Mouse (Mus musculus) kidney, adult 2 months (tissue): Measurements from ENCODE around the gene Poglut1. TPM values are rescaled to one million over a fixed set of nuclear protein-coding genes. Genes with fewer than 3 reads are reported as not detected.
"Not testable (repeated sequence)": the region's sequence is repeated elsewhere in the genome, so short reads cannot be mapped to it uniquely, and the experiment has no call there.

Experiments
- DNase-seq: peaks from one replicate; pipeline ENCODE4 v3.0.0; 2021
- H3K27ac ChIP-seq: fragments of 200-500 bp; 2 replicates; pipeline ENCODE4 v1.5.1; 2012; ENCODE audit warnings: low read depth, low read length, control low read depth, inconsistent platforms; ENCODE audit not compliant: insufficient read depth
- H3K27me3 ChIP-seq: fragments of 200-500 bp; replicated peaks from 2 replicates; pipeline ENCODE4 v1.6.1; 2012; ENCODE audit warnings: mild to moderate bottlenecking, moderate library complexity, low read length, inconsistent platforms; ENCODE audit not compliant: control insufficient read depth, insufficient read depth
- H3K36me3 ChIP-seq: fragments of 200-500 bp; 2 replicates; pipeline ENCODE4 v1.6.1; 2012; ENCODE audit warnings: mild to moderate bottlenecking, moderate library complexity, low read length, inconsistent platforms; ENCODE audit not compliant: control insufficient read depth, insufficient read depth
- H3K4me1 ChIP-seq: fragments of 200-500 bp; 2 replicates; pipeline ENCODE4 v1.6.1; 2011; ENCODE audit warnings: low read length; ENCODE audit not compliant: control insufficient read depth, insufficient read depth
- H3K4me3 ChIP-seq: fragments of 200-500 bp; 2 replicates; pipeline ENCODE4 v1.5.1; 2011; ENCODE audit warnings: mild to moderate bottlenecking, low read depth, low read length, control low read depth; ENCODE audit not compliant: insufficient read depth
- CTCF ChIP-seq: fragments of 200-500 bp; conservative IDR thresholded peaks from 2 replicates; pipeline ENCODE4 v1.5.1; 2011; ENCODE audit warnings: low read depth, mild to moderate bottlenecking, control low read depth, low read length, moderate library complexity, mixed read lengths; ENCODE audit not compliant: insufficient read depth, insufficient read length
- POLR2A ChIP-seq: fragments of 200-500 bp; IDR thresholded peaks from one replicate; pipeline ENCODE4 v1.6.1; 2011; ENCODE audit warnings: low read depth, low read length, control low read depth
- WGBS: fragments of 180-500 bp; shearing (Covaris S2); methylation state at CpG from one replicate; pipeline ENCODE4 v1.1.7; 2018; 5-methylcytosine and 5-hydroxymethylcytosine counted together
- polyA plus RNA-seq: library from polyadenylated mRNA; depleted of rRNA; stranded (reverse); fragments of >200 nt; gene quantifications from 2 replicates; pipeline ENCODE4 v1.2.3, GENCODE M21; 2012

The Poglut1 gene
- polyA plus RNA-seq, 1 experiment = 26.2 TPM

- no peak for TF ChIP-seq CTCF
- no peak for TF ChIP-seq POLR2A
- Histone ChIP-seq H3K36me3 (no peaks in the 10 kb centered on the region), H3K4me3 (peak overlapping the region; percentile 38), H3K4me1 (no peaks in the 10 kb centered on the region), H3K27me3 (no peaks in the 10 kb centered on the region), H3K27ac (no peak overlapping the region)
- 20% methylated on average over 42 of the region's 42 CpGs for WGBS
- DNase-seq = no peak
Measured at GRCm38 (mm10) chr16:38483582-38484309, 66.3 kb downstream of the Poglut1 start.

- DNase-seq = peak; percentile 48
- peak; percentile 40; the same call in 1 of the 2 replicates for TF ChIP-seq CTCF
- TF ChIP-seq POLR2A = no peak
Measured at GRCm38 (mm10) chr16:38482780-38483562, 67.1 kb downstream of the Poglut1 start.

GRCm38 (mm10) chr16:38481327-38481726, 68.7 kb downstream of the Poglut1 start:
- no peaks in the 10 kb centered on the region for H3K36me3 ChIP-seq
- H3K27ac ChIP-seq = no peak overlapping the region
- DNase-seq = no peak
- no peak overlapping the region for H3K4me3 ChIP-seq
- no peaks in the 10 kb centered on the region for H3K27me3 ChIP-seq
- 0 out of 2 replicates have a peak, but pooled peaks cover under 1% of the 10 kb centered on the region for H3K4me1 ChIP-seq
- WGBS = 87% methylated on average over 4 of the region's 4 CpGs
- TF ChIP-seq CTCF (no peak), POLR2A (no peak)

More at GRCm38 (mm10) chr16:38482780-38483562, 67.1 kb downstream of the Poglut1 start:
- H3K27me3 ChIP-seq = no peaks in the 10 kb centered on the region
- peak overlapping the region; percentile 38 for H3K4me3 ChIP-seq
- H3K27ac ChIP-seq = no peak overlapping the region
- H3K36me3 ChIP-seq = no peaks in the 10 kb centered on the region
- H3K4me1 ChIP-seq = no peaks in the 10 kb centered on the region
- WGBS = 17% methylated on average over 32 of the region's 32 CpGs

- 98% methylated on average over 3 of the region's 3 CpGs for WGBS
- H3K4me1 ChIP-seq = 0 out of 2 replicates have a peak, but pooled peaks cover 3% of the 10 kb centered on the region
- H3K27ac ChIP-seq = no peak overlapping the region
- no peak overlapping the region for H3K4me3 ChIP-seq
- no peak for DNase-seq
- H3K36me3 ChIP-seq = no peaks in the 10 kb centered on the region
- H3K27me3 ChIP-seq = no peaks in the 10 kb centered on the region
- no peak for TF ChIP-seq POLR2A
- no peak for TF ChIP-seq CTCF
Measured at GRCm38 (mm10) chr16:38478296-38478695, 71.8 kb downstream of the Poglut1 start.

- H3K27me3 ChIP-seq, H3K4me1 ChIP-seq, H3K36me3 ChIP-seq, DNase-seq, H3K27ac ChIP-seq: not testable (repeated sequence)
- peak overlapping the region; percentile 48; the same call in 1 of the 2 replicates for H3K4me3 ChIP-seq
- 49% methylated on average over 14 of the region's 14 CpGs for WGBS
Measured at GRCm38 (mm10) chr16:38477241-38477608, 72.8 kb downstream of the Poglut1 start.

GRCm38 (mm10) chr16:38476312-38477240, 73.5 kb downstream of the Poglut1 start:
- no peak for TF ChIP-seq POLR2A
- DNase-seq = peak; percentile 45

More at GRCm38 (mm10) chr16:38476312-38477240, 73.5 kb downstream of the Poglut1 start:
- no peaks in the 10 kb centered on the region for H3K27me3 ChIP-seq
- no peak overlapping the region for H3K27ac ChIP-seq
- peak overlapping the region; percentile 48 for H3K4me3 ChIP-seq
- WGBS = 8% methylated on average over 34 of the region's 34 CpGs
- no peaks in the 10 kb centered on the region for H3K36me3 ChIP-seq
- H3K4me1 ChIP-seq = 0 out of 2 replicates have a peak, but pooled peaks cover 3% of the 10 kb centered on the region
